Mouse (Mus musculus) intestine, embryonic 15.5 days (tissue): Measurements from ENCODE around the gene Ly75. TPM values are rescaled to one million over a fixed set of nuclear protein-coding genes. Genes with fewer than 3 reads are reported as not detected.
A peak's percentile ranks its signal among the peaks of the same experiment; 100 is the strongest.

Source experiments
- ATAC-seq: fragments of 200-750 bp; cut with Nextera tagmentation; 2 replicates; pipeline ENCODE4 v1.8.0; 2017; ENCODE audit warnings: moderate TSS enrichment, moderate library complexity
- H3K27ac ChIP-seq: fragments of 300-500 bp; sonication (generic); 2 replicates; pipeline ENCODE4 v1.5.1; 2015; ENCODE audit warnings: mild to moderate bottlenecking, inconsistent platforms
- H3K27me3 ChIP-seq: fragments of 300-500 bp; sonication (generic); replicated peaks from 2 replicates; pipeline ENCODE4 v1.6.1; 2015; ENCODE audit warnings: inconsistent platforms
- H3K36me3 ChIP-seq: fragments of 300-500 bp; sonication (generic); 2 replicates; pipeline ENCODE4 v1.6.1; 2015; ENCODE audit warnings: inconsistent platforms
- H3K4me1 ChIP-seq: fragments of 300-500 bp; sonication (generic); replicated peaks from 2 replicates; pipeline ENCODE4 v1.6.1; 2015; ENCODE audit warnings: inconsistent platforms
- H3K4me2 ChIP-seq: fragments of 300-500 bp; sonication (generic); replicated peaks from 2 replicates; pipeline ENCODE4 v1.6.1; 2015; ENCODE audit warnings: mild to moderate bottlenecking, inconsistent platforms
- H3K4me3 ChIP-seq: fragments of 300-500 bp; sonication (generic); replicated peaks from 2 replicates; pipeline ENCODE4 v1.5.1; 2015; ENCODE audit warnings: inconsistent platforms
- H3K9ac ChIP-seq: fragments of 300-500 bp; sonication (generic); 2 replicates; pipeline ENCODE4 v1.6.1; 2015; ENCODE audit warnings: inconsistent platforms
- H3K9me3 ChIP-seq: fragments of 300-500 bp; sonication (generic); 2 replicates; pipeline ENCODE4 v1.6.1; 2016; ENCODE audit warnings: inconsistent platforms
- WGBS: fragments of 180-500 bp; shearing (Covaris S2); methylation state at CpG from one replicate; pipeline ENCODE4 v1.1.7; 2015; 5-methylcytosine and 5-hydroxymethylcytosine counted together
- polyA plus RNA-seq: library from polyadenylated mRNA; unstranded; fragments of >200 nt; fragmentation: Nextera tagmentation; extraction: Ambion mirVana; gene quantifications from 2 replicates; pipeline ENCODE4 v1.2.1, GENCODE M21; 2015

Gene Ly75
- polyA plus RNA-seq, 1 experiment from 2014 or later, result 1.1 TPM

- WGBS, result 88% methylated on average over 7 of the region's 7 CpGs
- H3K27ac ChIP-seq, result no peak overlapping the region
- H3K4me3 ChIP-seq, result no peak overlapping the region
- no peaks in the 10 kb centered on the region for H3K36me3 ChIP-seq
- no peak for ATAC-seq
- no peaks in the 10 kb centered on the region for H3K4me1 ChIP-seq
- no peak overlapping the region for H3K4me2 ChIP-seq
- H3K27me3 ChIP-seq, result no peaks in the 10 kb centered on the region
- no peak overlapping the region for H3K9ac ChIP-seq
- no peaks in the 10 kb centered on the region for H3K9me3 ChIP-seq
Observed at GRCm38 (mm10) chr2:60345717-60346116, 37.4 kb downstream of the Ly75 start.

- no peaks in the 10 kb centered on the region for H3K36me3 ChIP-seq
- no peak overlapping the region for H3K27ac ChIP-seq
- no peak overlapping the region for H3K9ac ChIP-seq
- H3K4me1 ChIP-seq, result no peaks in the 10 kb centered on the region
- no peak overlapping the region for H3K4me3 ChIP-seq
- H3K27me3 ChIP-seq, result no peaks in the 10 kb centered on the region
- H3K9me3 ChIP-seq, result no peaks in the 10 kb centered on the region
- 80% methylated on average over 11 of the region's 11 CpGs for WGBS
- no peak overlapping the region for H3K4me2 ChIP-seq
- ATAC-seq, result no peak
Observed at GRCm38 (mm10) chr2:60343607-60344289, 39.4 kb downstream of the Ly75 start.

- no peak overlapping the region for H3K27ac ChIP-seq
- no peaks in the 10 kb centered on the region for H3K36me3 ChIP-seq
- no peak overlapping the region for H3K9ac ChIP-seq
- no peak overlapping the region for H3K4me3 ChIP-seq
- WGBS, result 71% methylated on average over 4 of the region's 4 CpGs
- no peak for ATAC-seq
- H3K4me2 ChIP-seq, result no peak overlapping the region
- H3K4me1 ChIP-seq, result no peaks in the 10 kb centered on the region
- H3K27me3 ChIP-seq, result no peaks in the 10 kb centered on the region
- H3K9me3 ChIP-seq, result no peaks in the 10 kb centered on the region
Observed at GRCm38 (mm10) chr2:60342107-60342880, 40.8 kb downstream of the Ly75 start.

GRCm38 (mm10) chr2:60337937-60338336 lies 45.2 kb downstream of the Ly75 start:
- no peak overlapping the region for H3K9ac ChIP-seq
- H3K27me3 ChIP-seq, result no peaks in the 10 kb centered on the region
- no peak overlapping the region for H3K27ac ChIP-seq
- WGBS, result 46% methylated on average over 9 of the region's 9 CpGs
- H3K36me3 ChIP-seq, result no peaks in the 10 kb centered on the region
- no peaks in the 10 kb centered on the region for H3K4me1 ChIP-seq
- no peak overlapping the region for H3K4me2 ChIP-seq
- no peak for ATAC-seq
- no peaks in the 10 kb centered on the region for H3K9me3 ChIP-seq
- H3K4me3 ChIP-seq, result no peak overlapping the region

GRCm38 (mm10) chr2:60328641-60329040 lies 54.5 kb downstream of the Ly75 start:
- 85% methylated on average over 10 of the region's 10 CpGs for WGBS

GRCm38 (mm10) chr2:60327581-60327980 lies 55.5 kb downstream of the Ly75 start:
- 84% methylated on average over 11 of the region's 11 CpGs for WGBS

More at GRCm38 (mm10) chr2:60328641-60329040, 54.5 kb downstream of the Ly75 start:
- Histone ChIP-seq H3K4me2 (no peak overlapping the region), H3K9me3 (no peaks in the 10 kb centered on the region), H3K27me3 (no peaks in the 10 kb centered on the region), H3K36me3 (no peaks in the 10 kb centered on the region), H3K4me3 (no peak overlapping the region), H3K27ac (no peak overlapping the region), H3K4me1 (no peaks in the 10 kb centered on the region), H3K9ac (no peak overlapping the region)
- no peak for ATAC-seq

GRCm38 (mm10) chr2:60326948-60327347 lies 56.2 kb downstream of the Ly75 start:
- no peaks in the 10 kb centered on the region for H3K36me3 ChIP-seq
- no peak overlapping the region for H3K27ac ChIP-seq
- H3K27me3 ChIP-seq, result no peaks in the 10 kb centered on the region
- no peak overlapping the region for H3K4me2 ChIP-seq
- WGBS, result 85% methylated on average over 7 of the region's 7 CpGs
- no peak for ATAC-seq
- H3K9me3 ChIP-seq, result no peaks in the 10 kb centered on the region
- H3K4me1 ChIP-seq, result no peaks in the 10 kb centered on the region
- H3K9ac ChIP-seq, result no peak overlapping the region
- H3K4me3 ChIP-seq, result no peak overlapping the region

More at GRCm38 (mm10) chr2:60327581-60327980, 55.5 kb downstream of the Ly75 start:
- Histone ChIP-seq H3K9me3 (no peaks in the 10 kb centered on the region), H3K36me3 (no peaks in the 10 kb centered on the region), H3K27me3 (no peaks in the 10 kb centered on the region), H3K4me3 (no peak overlapping the region), H3K4me2 (no peak overlapping the region), H3K4me1 (no peaks in the 10 kb centered on the region), H3K27ac (no peak overlapping the region), H3K9ac (no peak overlapping the region)
- no peak for ATAC-seq

GRCm38 (mm10) chr2:60323411-60323810 lies 59.7 kb downstream of the Ly75 start:
- H3K4me1 ChIP-seq, result no peaks in the 10 kb centered on the region
- no peak overlapping the region for H3K4me3 ChIP-seq
- ATAC-seq, result no peak
- no peaks in the 10 kb centered on the region for H3K27me3 ChIP-seq
- no peak overlapping the region for H3K27ac ChIP-seq
- no peak overlapping the region for H3K4me2 ChIP-seq
- H3K9me3 ChIP-seq, result no peaks in the 10 kb centered on the region
- no peaks in the 10 kb centered on the region for H3K36me3 ChIP-seq
- whole genome bisulfite sequencing, result 84% methylated on average over 5 of the region's 5 CpGs
- H3K9ac ChIP-seq, result no peak overlapping the region

- no peak overlapping the region for H3K27ac ChIP-seq
- no peaks in the 10 kb centered on the region for H3K27me3 ChIP-seq
- ATAC-seq, result peak; percentile 59
- H3K4me1 ChIP-seq, result no peaks in the 10 kb centered on the region
- no peak overlapping the region for H3K4me3 ChIP-seq
- no peaks in the 10 kb centered on the region for H3K9me3 ChIP-seq
- H3K9ac ChIP-seq, result no peak overlapping the region
- H3K36me3 ChIP-seq, result no peaks in the 10 kb centered on the region
- H3K4me2 ChIP-seq, result no peak overlapping the region
- 62% methylated on average over 6 of the region's 6 CpGs for WGBS
Observed at GRCm38 (mm10) chr2:60322031-60322726, 60.9 kb downstream of the Ly75 start.

- Histone ChIP-seq H3K27ac (no peak overlapping the region), H3K9me3 (no peaks in the 10 kb centered on the region), H3K4me3 (no peak overlapping the region), H3K36me3 (no peaks in the 10 kb centered on the region), H3K4me1 (no peaks in the 10 kb centered on the region), H3K4me2 (no peak overlapping the region), H3K9ac (no peak overlapping the region), H3K27me3 (no peaks in the 10 kb centered on the region)
- ATAC-seq, result no peak
- 79% methylated on average over 4 of the region's 4 CpGs for WGBS
Observed at GRCm38 (mm10) chr2:60303796-60304195, 79.3 kb downstream of the Ly75 start.

- H3K4me3 ChIP-seq, result no peak overlapping the region
- H3K27ac ChIP-seq, result no peak overlapping the region
- ATAC-seq, result no peak
- H3K9me3 ChIP-seq, result no peaks in the 10 kb centered on the region
- no peaks in the 10 kb centered on the region for H3K36me3 ChIP-seq
- no peaks in the 10 kb centered on the region for H3K27me3 ChIP-seq
- H3K4me1 ChIP-seq, result no peaks in the 10 kb centered on the region
- no peak overlapping the region for H3K4me2 ChIP-seq
- H3K9ac ChIP-seq, result no peak overlapping the region
- 69% methylated on average over 2 of the region's 2 CpGs for WGBS
Observed at GRCm38 (mm10) chr2:60299323-60299722, 83.8 kb downstream of the Ly75 start.

- Histone ChIP-seq H3K27ac (no peak overlapping the region), H3K36me3 (no peaks in the 10 kb centered on the region), H3K9me3 (no peaks in the 10 kb centered on the region), H3K9ac (no peak overlapping the region), H3K4me2 (no peak overlapping the region), H3K27me3 (no peaks in the 10 kb centered on the region), H3K4me1 (no peaks in the 10 kb centered on the region), H3K4me3 (no peak overlapping the region)
- no peak for ATAC-seq
- 79% methylated on average over 3 of the region's 3 CpGs for WGBS
Observed at GRCm38 (mm10) chr2:60298266-60298665, 84.8 kb downstream of the Ly75 start.
